Mouse (Mus musculus) midbrain, embryonic 11.5 days (tissue): ENCODE data around the gene Mchr1. TPM values are rescaled to one million over a fixed set of nuclear protein-coding genes. Genes with fewer than 3 reads are reported as not detected.

ENCODE experiments used
- ATAC-seq: fragments of 200-750 bp; cut with Nextera tagmentation; 2 replicates; pipeline ENCODE4 v1.8.0; 2017; ENCODE audit warnings: moderate TSS enrichment, moderate library complexity; ENCODE audit not compliant: low FRiP score
- DNase-seq: peaks from one replicate; pipeline ENCODE4 v3.0.0; 2015; ENCODE audit warnings: low spot score; ENCODE audit errors: missing footprints
- H3K27ac ChIP-seq: fragments of 300-500 bp; sonication (generic); 2 replicates; pipeline ENCODE4 v1.5.1; 2014; ENCODE audit warnings: low read depth, low read length
- H3K27me3 ChIP-seq: fragments of 300-500 bp; sonication (generic); 2 replicates; pipeline ENCODE4 v1.6.1; 2014; ENCODE audit warnings: mild to moderate bottlenecking, low read length, moderate library complexity, mixed read lengths; ENCODE audit not compliant: control insufficient read depth, insufficient read depth
- H3K36me3 ChIP-seq: fragments of 300-500 bp; sonication (generic); 2 replicates; pipeline ENCODE4 v1.6.1; 2014; ENCODE audit warnings: mild to moderate bottlenecking, low read length, moderate library complexity, mixed read lengths; ENCODE audit not compliant: control insufficient read depth, insufficient read depth
- H3K4me1 ChIP-seq: fragments of 300-500 bp; sonication (generic); 2 replicates; pipeline ENCODE4 v1.6.1; 2014; ENCODE audit warnings: low read length; ENCODE audit not compliant: control insufficient read depth, insufficient read depth
- H3K4me2 ChIP-seq: fragments of 300-500 bp; sonication (generic); 2 replicates; pipeline ENCODE4 v1.6.1; 2014; ENCODE audit warnings: mild to moderate bottlenecking, moderate library complexity
- H3K4me3 ChIP-seq: fragments of 300-500 bp; sonication (generic); 2 replicates; pipeline ENCODE4 v1.5.1; 2014; ENCODE audit warnings: low read depth, low read length
- H3K9ac ChIP-seq: fragments of 300-500 bp; sonication (generic); 2 replicates; pipeline ENCODE4 v1.6.1; 2014; ENCODE audit warnings: low read length
- H3K9me3 ChIP-seq: fragments of 300-500 bp; sonication (generic); 2 replicates; pipeline ENCODE4 v1.6.1; 2016; ENCODE audit warnings: low read length; ENCODE audit not compliant: control insufficient read depth
- WGBS: fragments of 180-500 bp; shearing (Covaris S2); extraction: QIAGEN DNeasy Blood & Tissue Kit; methylation state at CpG from one replicate; pipeline ENCODE4 v1.1.7; 2014; 5-methylcytosine and 5-hydroxymethylcytosine counted together
- polyA plus RNA-seq: library from polyadenylated mRNA; unstranded; fragments of >200 nt; fragmentation: Nextera tagmentation; extraction: Ambion mirVana; gene quantifications from 2 replicates; pipeline ENCODE4 v1.2.1, GENCODE M21; 2014

The Mchr1 gene
- polyA plus RNA-seq, 1 experiment from 2014 or later: 0.74 TPM

DNA sequence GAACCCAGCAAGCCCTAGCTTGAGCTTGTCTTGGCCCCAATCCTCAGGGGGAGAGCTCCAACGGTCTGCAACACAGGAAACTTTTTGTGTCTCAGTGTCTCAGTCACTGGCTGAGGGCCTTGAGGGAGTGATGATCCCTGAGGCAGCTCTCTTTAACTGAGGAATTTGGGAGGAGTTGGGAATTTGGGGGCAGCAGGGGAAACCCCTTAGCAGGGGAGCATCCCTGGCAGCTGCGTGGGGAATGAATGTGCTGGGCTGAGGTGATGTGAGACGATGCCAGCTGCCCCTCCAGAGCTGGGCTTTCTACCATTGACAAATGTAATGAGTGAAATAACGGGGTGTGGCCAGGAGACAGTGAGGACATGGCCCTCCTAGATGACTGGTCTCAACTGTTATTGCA is 39.9 kb upstream of the Mchr1 start:
- H3K27ac ChIP-seq: no peak overlapping the region
- no peak overlapping the region for H3K4me2 ChIP-seq
- WGBS: 64% methylated on average over 4 of the region's 4 CpGs
- H3K9ac ChIP-seq: no peak overlapping the region
- H3K4me3 ChIP-seq: no peak overlapping the region
- ATAC-seq (no peak), DNase-seq (no peak)
- no peaks in the 10 kb centered on the region for H3K9me3 ChIP-seq
- H3K27me3 ChIP-seq: no peaks in the 10 kb centered on the region
- H3K4me1 ChIP-seq: no peaks in the 10 kb centered on the region
- H3K36me3 ChIP-seq: no peaks in the 10 kb centered on the region

DNA sequence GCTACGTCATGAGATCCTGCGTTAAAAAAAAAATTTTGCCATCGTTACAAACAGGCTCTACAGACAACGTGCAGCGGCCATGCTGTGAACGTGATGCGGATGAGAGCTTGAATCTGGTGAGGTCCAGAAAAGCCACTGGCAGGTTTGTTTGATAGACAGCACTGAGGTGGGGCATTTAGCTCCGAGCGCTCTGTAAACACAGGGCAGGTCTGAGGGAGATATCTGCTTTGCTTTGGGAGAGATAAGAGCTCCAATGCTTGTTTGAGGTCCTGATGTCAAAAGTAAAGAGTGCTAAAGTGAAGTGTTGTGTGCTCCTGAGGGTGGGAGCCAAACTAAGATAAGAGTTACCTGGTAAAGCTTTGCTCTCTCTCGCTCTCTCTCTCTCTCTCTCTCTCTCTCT is 38.1 kb upstream of the Mchr1 start:
- DNase-seq (no peak), ATAC-seq (no peak)
- no peaks in the 10 kb centered on the region for H3K4me1 ChIP-seq
- no peaks in the 10 kb centered on the region for H3K27me3 ChIP-seq
- H3K27ac ChIP-seq: no peak overlapping the region
- H3K9me3 ChIP-seq: no peaks in the 10 kb centered on the region
- WGBS: 90% methylated on average over 10 of the region's 10 CpGs
- H3K4me2 ChIP-seq: no peak overlapping the region
- H3K4me3 ChIP-seq: no peak overlapping the region
- no peaks in the 10 kb centered on the region for H3K36me3 ChIP-seq
- no peak overlapping the region for H3K9ac ChIP-seq

DNA sequence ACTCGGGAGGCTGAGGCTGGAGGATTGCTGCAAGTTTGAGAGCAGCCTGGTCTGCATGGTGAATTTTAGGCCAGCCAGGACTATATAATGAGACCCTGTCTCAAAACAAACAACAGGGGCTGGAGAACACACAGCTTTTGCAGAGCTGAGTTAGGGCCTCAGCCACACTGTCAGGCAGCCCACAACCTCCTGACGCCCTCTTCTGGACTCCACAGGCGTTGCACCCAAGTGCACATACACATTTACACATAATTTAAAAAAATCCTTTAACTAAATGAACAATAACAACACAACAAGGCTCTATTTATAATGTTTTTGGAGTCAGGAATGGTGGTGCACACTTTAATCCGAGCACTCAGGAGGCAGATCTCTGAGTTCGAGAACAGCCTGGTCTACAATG is 36.9 kb upstream of the Mchr1 start:
- ATAC-seq: no peak
- Histone ChIP-seq H3K36me3 (no peaks in the 10 kb centered on the region), H3K27me3 (no peaks in the 10 kb centered on the region), H3K4me2 (no peak overlapping the region), H3K27ac (no peak overlapping the region), H3K9me3 (no peaks in the 10 kb centered on the region), H3K4me1 (no peaks in the 10 kb centered on the region), H3K4me3 (no peak overlapping the region), H3K9ac (no peak overlapping the region)
- no peak for DNase-seq
- WGBS: 92% methylated on average over 5 of the region's 5 CpGs

DNA sequence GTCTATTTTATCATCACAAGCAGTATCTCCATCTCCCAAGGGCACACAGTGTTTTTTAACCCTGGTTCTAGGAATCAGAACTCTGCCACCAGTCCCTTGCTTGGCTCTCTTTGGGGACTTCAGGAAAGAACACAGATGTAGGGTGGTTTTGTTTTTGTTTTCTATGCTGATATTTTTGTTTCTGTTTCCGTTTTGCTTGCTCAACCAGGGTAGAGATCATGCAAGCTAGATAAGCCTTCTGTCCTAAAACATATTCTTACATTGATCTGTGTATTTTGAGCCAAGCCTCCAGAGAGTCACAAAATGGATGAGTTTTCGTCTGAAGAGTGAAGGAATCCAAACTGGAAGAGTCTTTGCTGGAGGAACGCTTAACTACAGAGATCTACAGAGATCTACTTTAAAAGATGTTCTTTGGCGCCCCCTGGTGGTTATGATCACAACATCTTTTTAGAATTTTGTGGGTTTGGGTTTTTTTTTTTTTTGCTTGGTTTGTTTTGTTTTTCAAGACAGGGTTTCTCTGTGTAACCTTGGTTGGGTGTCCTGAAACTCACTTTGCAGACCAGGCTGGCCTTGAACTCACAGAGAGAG is 35.8 kb upstream of the Mchr1 start:
- WGBS: 27% methylated on average over 4 of the region's 4 CpGs
- no peaks in the 10 kb centered on the region for H3K27me3 ChIP-seq
- DNase-seq (peak; percentile 98), ATAC-seq (no peak)
- H3K4me2 ChIP-seq: no peak overlapping the region
- no peaks in the 10 kb centered on the region for H3K36me3 ChIP-seq
- no peak overlapping the region for H3K27ac ChIP-seq
- H3K9ac ChIP-seq: no peak overlapping the region
- no peaks in the 10 kb centered on the region for H3K9me3 ChIP-seq
- H3K4me3 ChIP-seq: no peak overlapping the region
- H3K4me1 ChIP-seq: no peaks in the 10 kb centered on the region

DNA sequence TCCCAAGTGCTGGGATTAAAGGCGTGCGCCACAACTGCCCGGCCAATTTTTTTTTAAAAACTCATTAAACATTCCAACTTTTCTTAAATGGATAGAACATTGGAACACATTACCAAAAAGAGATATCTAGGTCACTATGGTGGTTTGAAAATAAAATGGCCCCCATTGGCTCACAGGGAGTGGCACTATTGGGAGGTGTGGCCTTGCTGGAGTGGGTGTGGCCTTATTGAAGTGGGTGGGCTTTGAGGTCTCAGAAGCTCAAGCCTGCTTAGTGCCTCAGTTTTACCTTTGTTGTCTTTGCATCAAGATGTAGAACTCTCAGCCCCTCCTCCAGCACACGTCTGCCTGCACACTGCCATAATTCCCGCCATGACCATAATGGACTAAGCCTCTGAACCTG is 32.8 kb upstream of the Mchr1 start:
- no peaks in the 10 kb centered on the region for H3K36me3 ChIP-seq
- H3K27ac ChIP-seq: no peak overlapping the region
- 98% methylated on average over 5 of the region's 5 CpGs for WGBS
- no peaks in the 10 kb centered on the region for H3K9me3 ChIP-seq
- H3K27me3 ChIP-seq: no peaks in the 10 kb centered on the region
- no peak overlapping the region for H3K9ac ChIP-seq
- no peak overlapping the region for H3K4me3 ChIP-seq
- DNase-seq (peak; percentile 73), ATAC-seq (no peak)
- no peak overlapping the region for H3K4me2 ChIP-seq
- no peaks in the 10 kb centered on the region for H3K4me1 ChIP-seq

DNA sequence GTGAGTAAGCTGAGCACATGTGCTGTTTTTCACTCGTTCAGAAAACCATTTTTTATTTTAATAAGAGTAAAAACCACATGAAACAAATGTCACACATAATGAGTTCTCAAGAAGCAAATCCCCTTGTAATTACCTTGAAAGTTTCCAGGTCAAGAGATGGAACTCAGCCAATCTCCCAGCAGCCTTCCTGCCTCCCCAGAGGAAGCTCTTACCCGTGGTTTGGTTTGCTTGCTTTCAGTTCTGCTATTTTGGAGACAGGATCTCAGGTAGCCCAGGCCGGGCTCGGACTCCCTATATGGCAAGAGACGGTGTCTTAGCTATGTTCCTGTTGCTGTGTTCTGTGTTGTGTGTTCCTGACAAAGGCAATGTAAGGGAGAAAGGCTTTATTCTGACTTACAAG is 24.8 kb upstream of the Mchr1 start:
- WGBS: 77% methylated on average over 5 of the region's 5 CpGs
- Histone ChIP-seq H3K27ac (no peak overlapping the region), H3K4me3 (no peak overlapping the region)

DNA sequence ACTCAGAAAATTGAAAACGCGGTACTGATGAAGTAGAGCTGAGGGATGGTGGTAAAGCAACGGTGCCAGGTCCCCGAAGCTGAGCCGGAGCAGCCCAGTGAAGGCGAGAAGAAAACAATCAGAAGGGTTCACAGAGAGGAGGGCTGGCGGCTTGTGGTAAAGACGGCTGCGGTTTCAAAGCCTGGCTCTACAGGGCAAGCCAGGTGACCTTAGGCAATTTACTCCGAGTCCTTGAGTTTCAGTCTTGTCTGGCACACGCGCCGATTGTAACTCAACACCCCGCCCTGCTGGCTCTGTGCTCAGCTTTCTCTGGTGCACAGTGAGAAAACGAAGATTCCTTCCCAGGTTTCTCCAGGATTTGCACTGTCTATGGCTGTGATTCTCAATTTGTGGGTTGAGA is 22.3 kb upstream of the Mchr1 start:
- no peaks in the 10 kb centered on the region for H3K27me3 ChIP-seq
- WGBS: 77% methylated on average over 15 of the region's 15 CpGs
- no peak overlapping the region for H3K4me3 ChIP-seq
- H3K9me3 ChIP-seq: no peaks in the 10 kb centered on the region
- no peak overlapping the region for H3K4me2 ChIP-seq
- H3K4me1 ChIP-seq: no peaks in the 10 kb centered on the region
- no peaks in the 10 kb centered on the region for H3K36me3 ChIP-seq
- ATAC-seq (no peak), DNase-seq (peak; percentile 76)
- no peak overlapping the region for H3K27ac ChIP-seq
- H3K9ac ChIP-seq: no peak overlapping the region

More for the DNA sequence above, 24.8 kb upstream of the Mchr1 start:
- Histone ChIP-seq H3K9ac (no peak overlapping the region), H3K36me3 (no peaks in the 10 kb centered on the region), H3K4me2 (no peak overlapping the region), H3K27me3 (no peaks in the 10 kb centered on the region), H3K4me1 (no peaks in the 10 kb centered on the region), H3K9me3 (no peaks in the 10 kb centered on the region)
- DNase-seq (no peak), ATAC-seq (no peak)

DNA sequence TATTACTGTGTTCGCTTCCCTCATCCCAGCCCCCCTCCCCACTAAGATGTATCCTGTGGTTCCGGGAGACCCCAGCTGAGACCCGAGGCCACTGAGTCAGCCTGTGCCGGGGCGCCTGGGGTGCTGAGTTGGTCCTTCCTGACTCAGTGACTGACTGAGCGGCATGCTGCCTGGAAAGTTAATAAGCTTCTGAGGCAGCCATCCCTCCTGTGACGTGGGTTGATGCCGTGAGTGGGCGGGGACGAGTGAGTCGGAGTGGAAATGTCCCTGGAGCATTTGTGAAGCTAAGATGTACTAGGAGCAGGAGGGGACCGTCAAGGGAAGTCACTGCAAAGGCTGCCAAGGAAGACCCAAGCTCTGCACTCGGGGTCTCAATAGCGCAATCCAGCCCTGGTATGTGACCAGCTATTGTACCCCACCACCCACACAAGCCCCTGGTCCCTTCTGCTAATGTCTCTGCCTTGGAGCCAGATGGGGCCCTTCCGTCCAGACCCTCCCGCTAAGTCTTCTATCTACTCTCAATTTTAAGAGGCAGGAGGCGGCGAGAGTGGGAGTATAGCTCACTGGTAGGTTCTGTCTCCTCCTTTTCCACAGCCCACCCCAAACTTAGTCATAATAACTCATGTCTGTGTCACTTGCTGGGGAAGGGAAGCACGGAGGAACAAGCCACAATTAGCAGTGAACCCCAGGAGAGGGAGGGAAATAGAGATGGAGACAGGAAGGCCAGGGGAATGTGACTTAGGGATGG is 18.2 kb upstream of the Mchr1 start:
- DNase-seq: no peak
- Histone ChIP-seq H3K4me1 (no peaks in the 10 kb centered on the region), H3K9ac (no peak overlapping the region), H3K4me2 (no peak overlapping the region), H3K9me3 (no peaks in the 10 kb centered on the region), H3K27ac (no peak overlapping the region), H3K36me3 (no peaks in the 10 kb centered on the region), H3K27me3 (no peaks in the 10 kb centered on the region), H3K4me3 (no peak overlapping the region)
- WGBS: 86% methylated on average over 19 of the region's 19 CpGs
- no peak for ATAC-seq

DNA sequence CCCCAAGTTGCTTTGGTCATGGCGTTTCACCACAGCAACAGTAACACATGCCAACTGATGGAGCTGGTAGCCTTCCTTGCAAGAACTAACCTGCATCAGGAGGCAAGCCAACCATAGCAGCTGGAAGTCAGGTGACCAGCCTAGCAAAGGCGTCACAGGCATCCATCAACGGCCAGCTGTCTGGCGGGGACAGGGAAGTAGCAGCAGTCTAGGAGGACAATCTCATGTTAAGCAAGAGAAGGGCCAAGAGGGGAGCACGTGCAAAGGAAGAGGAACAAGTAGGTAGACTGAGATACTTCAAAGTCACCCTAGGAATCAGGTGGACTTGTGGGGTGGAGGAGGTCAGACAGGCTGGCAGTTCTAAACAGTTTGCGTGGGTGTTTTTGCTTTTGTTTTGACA is 16.2 kb upstream of the Mchr1 start:
- no peaks in the 10 kb centered on the region for H3K4me1 ChIP-seq
- H3K4me3 ChIP-seq: no peak overlapping the region
- DNase-seq (no peak), ATAC-seq (no peak)
- H3K27ac ChIP-seq: no peak overlapping the region
- no peak overlapping the region for H3K9ac ChIP-seq
- 88% methylated on average over 6 of the region's 6 CpGs for WGBS
- H3K9me3 ChIP-seq: no peaks in the 10 kb centered on the region
- no peaks in the 10 kb centered on the region for H3K36me3 ChIP-seq
- no peaks in the 10 kb centered on the region for H3K27me3 ChIP-seq
- no peak overlapping the region for H3K4me2 ChIP-seq
